Mouse (Mus musculus): ENCODE results near the gene Mgme1. TPM values are rescaled to one million over a fixed set of nuclear protein-coding genes. Genes with fewer than 3 reads are reported as not detected.

Gene Mgme1
- polyA plus RNA-seq, 1 experiment from 2014 or later, result 10.8 TPM

- peaks cover 32% of the 10 kb centered on the region for H3K36me3 ChIP-seq (ENCODE audit: control insufficient read depth, insufficient read depth)
- no peak overlapping the region for H3K4me2 ChIP-seq (ENCODE audit: low read length)
- H3K9ac ChIP-seq (replicated peaks; ENCODE audit: low read depth, low read length), result no peak overlapping the region
- H3K27ac ChIP-seq (ENCODE audit: low read length), result no peak overlapping the region
- no peaks in the 10 kb centered on the region for H3K4me1 ChIP-seq (replicated peaks; ENCODE audit: control insufficient read depth, insufficient read depth, low read length)
- no peaks in the 10 kb centered on the region for H3K9me3 ChIP-seq (ENCODE audit: control insufficient read depth, low read length)
- no peak for ATAC-seq
- no peaks in the 10 kb centered on the region for H3K27me3 ChIP-seq (replicated peaks; ENCODE audit: control insufficient read depth, insufficient read depth, low read length)
- H3K4me3 ChIP-seq (replicated peaks; ENCODE audit: low read length), result no peak overlapping the region
These were observed 20.4 kb upstream of the Mgme1 start for GRCm38 (mm10) chr2:144250111-144250510.

GRCm38 (mm10) chr2:144262837-144263236 is 7.6 kb upstream of the Mgme1 start:
- Histone ChIP-seq H3K9ac (replicated peaks; ENCODE audit: low read depth, low read length) (no peak overlapping the region), H3K36me3 (ENCODE audit: control insufficient read depth, insufficient read depth) (peaks cover 5% of the 10 kb centered on the region), H3K27me3 (replicated peaks; ENCODE audit: control insufficient read depth, insufficient read depth, low read length) (no peaks in the 10 kb centered on the region), H3K9me3 (ENCODE audit: control insufficient read depth, low read length) (no peaks in the 10 kb centered on the region), H3K4me2 (ENCODE audit: low read length) (no peak overlapping the region), H3K27ac (ENCODE audit: low read length) (no peak overlapping the region), H3K4me3 (replicated peaks; ENCODE audit: low read length) (no peak overlapping the region), H3K4me1 (replicated peaks; ENCODE audit: control insufficient read depth, insufficient read depth, low read length) (peaks cover 6% of the 10 kb centered on the region; the same call in 1 of the 2 replicates)
- 95% methylated on average over 2 of the region's 2 CpGs for WGBS
- ATAC-seq, result no peak

- Histone ChIP-seq H3K36me3 (ENCODE audit: control insufficient read depth, insufficient read depth) (no peaks in the 10 kb centered on the region), H3K9ac (replicated peaks; ENCODE audit: low read depth, low read length) (no peak overlapping the region), H3K4me1 (replicated peaks; ENCODE audit: control insufficient read depth, insufficient read depth, low read length) (peaks cover 19% of the 10 kb centered on the region), H3K9me3 (ENCODE audit: control insufficient read depth, low read length) (no peaks in the 10 kb centered on the region), H3K4me2 (ENCODE audit: low read length) (no peak overlapping the region), H3K27ac (ENCODE audit: low read length) (no peak overlapping the region), H3K4me3 (replicated peaks; ENCODE audit: low read length) (no peak overlapping the region), H3K27me3 (replicated peaks; ENCODE audit: control insufficient read depth, insufficient read depth, low read length) (no peaks in the 10 kb centered on the region)
- ATAC-seq, result no peak
- 73% methylated on average over 5 of the region's 5 CpGs for WGBS
These were observed 5.9 kb upstream of the Mgme1 start for GRCm38 (mm10) chr2:144264398-144265119.

DNA sequence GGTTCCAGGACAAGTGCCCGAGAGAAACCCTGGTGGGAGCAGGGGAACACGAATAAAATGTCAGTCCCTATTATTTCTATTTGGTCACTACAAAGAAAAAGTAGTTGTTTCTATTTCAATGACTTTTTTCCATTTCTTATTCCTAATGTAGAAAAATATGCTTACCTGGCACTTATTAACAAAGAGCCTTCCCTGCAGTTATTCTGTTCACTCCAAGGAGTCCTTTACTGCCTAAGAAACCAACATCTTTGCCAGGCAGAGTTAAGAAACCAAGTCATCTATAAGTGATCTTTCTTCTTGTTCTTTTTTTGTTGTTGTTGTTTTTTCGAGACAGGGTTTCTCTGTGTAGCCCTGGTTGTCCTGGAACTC is 5.4 kb upstream of the Mgme1 start:
- H3K9ac ChIP-seq (replicated peaks; ENCODE audit: low read depth, low read length), result no peak overlapping the region
- H3K9me3 ChIP-seq (ENCODE audit: control insufficient read depth, low read length), result no peaks in the 10 kb centered on the region
- H3K27ac ChIP-seq (ENCODE audit: low read length), result no peak overlapping the region
- 71% methylated on average over 3 of the region's 3 CpGs for WGBS
- H3K4me3 ChIP-seq (replicated peaks; ENCODE audit: low read length), result no peak overlapping the region
- no peak for ATAC-seq
- H3K36me3 ChIP-seq (ENCODE audit: control insufficient read depth, insufficient read depth), result no peaks in the 10 kb centered on the region
- H3K27me3 ChIP-seq (replicated peaks; ENCODE audit: control insufficient read depth, insufficient read depth, low read length), result no peaks in the 10 kb centered on the region
- H3K4me2 ChIP-seq (ENCODE audit: low read length), result no peak overlapping the region
- peaks cover 19% of the 10 kb centered on the region for H3K4me1 ChIP-seq (replicated peaks; ENCODE audit: control insufficient read depth, insufficient read depth, low read length)

DNA sequence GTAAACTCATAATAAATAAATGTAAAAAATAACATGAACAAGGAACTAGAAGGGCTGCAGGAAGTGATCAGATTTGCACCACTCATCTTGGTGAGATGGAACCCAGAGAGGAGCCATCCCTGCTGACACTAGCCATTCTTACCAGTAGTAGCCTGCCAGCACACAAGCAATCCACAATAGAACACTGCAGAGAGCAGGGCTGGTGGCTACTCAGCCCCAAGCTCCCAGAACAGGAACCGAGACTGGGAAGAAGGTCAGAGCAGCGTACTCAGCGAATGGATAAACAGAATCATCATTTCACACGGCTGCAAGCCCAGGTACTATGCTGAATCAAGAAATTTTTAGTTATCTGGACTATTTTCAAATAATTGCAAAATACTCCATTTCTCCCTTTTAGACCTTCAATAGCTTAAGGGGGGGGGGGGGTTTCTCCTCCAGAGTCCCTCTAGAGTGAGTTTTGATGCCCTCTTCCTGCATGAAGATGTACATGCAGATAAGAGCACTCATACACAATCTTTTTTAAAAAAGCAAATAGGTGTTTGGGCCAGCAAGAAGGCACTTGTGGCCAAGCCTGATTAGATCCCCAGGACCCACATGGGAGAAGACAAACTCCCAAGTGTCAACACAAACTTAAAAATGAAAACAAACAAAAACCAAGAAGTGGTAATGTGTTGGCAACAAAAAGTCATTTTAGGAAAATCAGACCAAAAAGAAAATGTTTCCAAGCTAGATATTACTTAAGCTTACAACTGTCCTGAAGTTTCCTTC is 4.4 kb upstream of the Mgme1 start:
- Histone ChIP-seq H3K4me1 (replicated peaks; ENCODE audit: control insufficient read depth, insufficient read depth, low read length) (peaks cover 20% of the 10 kb centered on the region), H3K27ac (ENCODE audit: low read length) (no peak overlapping the region), H3K4me2 (ENCODE audit: low read length) (no peak overlapping the region), H3K4me3 (replicated peaks; ENCODE audit: low read length) (no peak overlapping the region), H3K9me3 (ENCODE audit: control insufficient read depth, low read length) (no peaks in the 10 kb centered on the region), H3K36me3 (ENCODE audit: control insufficient read depth, insufficient read depth) (no peaks in the 10 kb centered on the region), H3K27me3 (replicated peaks; ENCODE audit: control insufficient read depth, insufficient read depth, low read length) (no peaks in the 10 kb centered on the region), H3K9ac (replicated peaks; ENCODE audit: low read depth, low read length) (no peak overlapping the region)
- no peak for ATAC-seq
- WGBS, result 52% methylated on average over 4 of the region's 4 CpGs

- WGBS, result 56% methylated on average over 5 of the region's 5 CpGs
- no peak overlapping the region for H3K9ac ChIP-seq (replicated peaks; ENCODE audit: low read depth, low read length)
- no peak overlapping the region for H3K4me3 ChIP-seq (replicated peaks; ENCODE audit: low read length)
- H3K9me3 ChIP-seq (ENCODE audit: control insufficient read depth, low read length), result no peaks in the 10 kb centered on the region
- H3K4me1 ChIP-seq (replicated peaks; ENCODE audit: control insufficient read depth, insufficient read depth, low read length), result peaks cover 21% of the 10 kb centered on the region
- H3K4me2 ChIP-seq (ENCODE audit: low read length), result no peak overlapping the region
- no peaks in the 10 kb centered on the region for H3K27me3 ChIP-seq (replicated peaks; ENCODE audit: control insufficient read depth, insufficient read depth, low read length)
- ATAC-seq, result no peak
- no peaks in the 10 kb centered on the region for H3K36me3 ChIP-seq (ENCODE audit: control insufficient read depth, insufficient read depth)
- no peak overlapping the region for H3K27ac ChIP-seq (ENCODE audit: low read length)
These were observed 3.3 kb upstream of the Mgme1 start for GRCm38 (mm10) chr2:144267004-144267730.

- no peak for ATAC-seq
- Histone ChIP-seq H3K27me3 (replicated peaks; ENCODE audit: control insufficient read depth, insufficient read depth, low read length) (no peaks in the 10 kb centered on the region), H3K27ac (ENCODE audit: low read length) (no peak overlapping the region), H3K4me3 (replicated peaks; ENCODE audit: low read length) (no peak overlapping the region), H3K36me3 (ENCODE audit: control insufficient read depth, insufficient read depth) (no peaks in the 10 kb centered on the region), H3K9me3 (ENCODE audit: control insufficient read depth, low read length) (no peaks in the 10 kb centered on the region), H3K9ac (replicated peaks; ENCODE audit: low read depth, low read length) (no peak overlapping the region), H3K4me2 (ENCODE audit: low read length) (no peak overlapping the region), H3K4me1 (replicated peaks; ENCODE audit: control insufficient read depth, insufficient read depth, low read length) (peaks cover 21% of the 10 kb centered on the region)
- WGBS, result 72% methylated on average over 1 of the region's 1 CpGs
These were observed 2.8 kb upstream of the Mgme1 start for GRCm38 (mm10) chr2:144267731-144268015.

- Histone ChIP-seq H3K27me3 (replicated peaks; ENCODE audit: control insufficient read depth, insufficient read depth, low read length) (no peaks in the 10 kb centered on the region), H3K4me2 (ENCODE audit: low read length) (peak overlapping the region; percentile 76), H3K9ac (replicated peaks; ENCODE audit: low read depth, low read length) (peak overlapping the region; percentile 44; the same call in 1 of the 2 replicates), H3K4me3 (replicated peaks; ENCODE audit: low read length) (peak overlapping the region; percentile 70), H3K36me3 (ENCODE audit: control insufficient read depth, insufficient read depth) (no peaks in the 10 kb centered on the region), H3K4me1 (replicated peaks; ENCODE audit: control insufficient read depth, insufficient read depth, low read length) (peaks cover 21% of the 10 kb centered on the region), H3K9me3 (ENCODE audit: control insufficient read depth, low read length) (no peaks in the 10 kb centered on the region), H3K27ac (ENCODE audit: low read length) (no peak overlapping the region)
- WGBS, result 9% methylated on average over 6 of the region's 6 CpGs
- ATAC-seq, result no peak
These were observed 1.8 kb upstream of the Mgme1 start for GRCm38 (mm10) chr2:144268446-144269305.

DNA sequence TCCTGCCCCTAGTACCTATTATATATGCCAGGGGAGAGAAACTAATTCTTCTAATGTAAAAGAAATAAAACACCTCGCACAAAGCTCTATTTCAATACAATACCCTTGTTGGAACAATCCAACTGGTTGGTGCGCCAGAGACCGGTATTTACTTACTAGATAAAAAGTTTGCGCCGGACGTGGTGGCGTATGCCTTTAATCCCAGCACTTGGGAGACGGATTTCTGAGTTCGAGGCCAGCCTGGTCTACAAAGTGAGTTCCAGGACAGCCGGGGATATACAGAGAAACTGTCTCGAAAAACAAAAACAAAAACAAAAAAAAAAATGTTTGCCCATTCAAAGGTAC is 1.2 kb upstream of the Mgme1 start:
- Histone ChIP-seq H3K27me3 (replicated peaks; ENCODE audit: control insufficient read depth, insufficient read depth, low read length) (no peaks in the 10 kb centered on the region), H3K36me3 (ENCODE audit: control insufficient read depth, insufficient read depth) (no peaks in the 10 kb centered on the region), H3K4me3 (replicated peaks; ENCODE audit: low read length) (peak overlapping the region; percentile 70), H3K4me2 (ENCODE audit: low read length) (peak overlapping the region; percentile 76), H3K9me3 (ENCODE audit: control insufficient read depth, low read length) (no peaks in the 10 kb centered on the region), H3K27ac (ENCODE audit: low read length) (no peak overlapping the region), H3K9ac (replicated peaks; ENCODE audit: low read depth, low read length) (peak overlapping the region; percentile 44; the same call in 1 of the 2 replicates), H3K4me1 (replicated peaks; ENCODE audit: control insufficient read depth, insufficient read depth, low read length) (peaks cover 21% of the 10 kb centered on the region)
- no peak for ATAC-seq
- 2% methylated on average over 11 of the region's 11 CpGs for WGBS

Data from forebrain, embryonic 16.5 days (tissue).